ENCODE assay signal across 8 mouse cellular contexts in genomic region chr2:132102505-132103130, GRCm38 (mm10). TPM values are rescaled to one million over a fixed set of nuclear protein-coding genes. Genes with fewer than 3 reads are reported as not detected.
DNase-seq lines count a peak whose midpoint lies in the region; TF ChIP-seq lines count a peak whose summit lies in the region.

No protein-coding gene starts in this region.

- H3K27me3 ChIP-seq in heart, adult 2 months (ENCODE audit: control insufficient read depth, insufficient read depth, low read length), result no peaks in the 10 kb centered on the region
- H3K27me3 ChIP-seq in kidney, adult 2 months (replicated peaks; ENCODE audit: control insufficient read depth, insufficient read depth, low read length), result no peaks in the 10 kb centered on the region

- peaks cover 7% of the 10 kb centered on the region for H3K36me3 ChIP-seq in heart, adult 2 months (ENCODE audit: control insufficient read depth, insufficient read depth, low read length)
- no peaks in the 10 kb centered on the region for H3K36me3 ChIP-seq in kidney, adult 2 months (ENCODE audit: control insufficient read depth, insufficient read depth, low read length)
- H3K36me3 ChIP-seq in macrophage (ENCODE audit: inconsistent target), result peaks cover 4% of the 10 kb centered on the region; the same call in 1 of the 2 replicates

- intact Hi-C loops in heart, adult 2 months (cut with DNase I), result no loop called here
- intact Hi-C loops in heart, postnatal 25 days (cut with DNase I), result no loop called here
- intact Hi-C loops in left cerebral cortex, postnatal 25 days (cut with DNase I), result no loop called here

- TF ChIP-seq POLR2A in heart, adult 2 months (IDR thresholded peaks at IDR 0.05; ENCODE audit: insufficient read depth, low read depth, low read length), result no peak
- TF ChIP-seq POLR2A in kidney, adult 2 months (IDR thresholded peaks at IDR 0.05; ENCODE audit: low read depth, low read length), result no peak

- no peak for TF ChIP-seq EP300 in heart, adult 2 months (IDR thresholded peaks at IDR 0.05; ENCODE audit: insufficient read depth, low read depth, low read length)

- no peak for TF ChIP-seq CTCF in heart, adult 2 months (IDR thresholded peaks at IDR 0.05)
- no peak for TF ChIP-seq CTCF in kidney, adult 2 months (conservative IDR thresholded peaks at IDR 0.05; ENCODE audit: insufficient read depth, insufficient read length, low read depth, low read length)

- no peak overlapping the region for H3K9ac ChIP-seq in heart, adult 2 months (ENCODE audit: low read depth, low read length)

- H3K4me3 ChIP-seq in heart, adult 2 months, result no peak overlapping the region
- H3K4me3 ChIP-seq in kidney, adult 2 months (ENCODE audit: insufficient read depth, low read depth, low read length), result peak overlapping the region; percentile 26; the same call in 1 of the 2 replicates
- peak overlapping the region; percentile 17; the same call in 1 of the 2 replicates for H3K4me3 ChIP-seq in macrophage (ENCODE audit: inconsistent target)

- 62% methylated on average over 10 of the region's 10 CpGs for WGBS in heart, adult 2 months
- 59% methylated on average over 10 of the region's 10 CpGs for WGBS in kidney, adult 2 months
- 4% methylated on average over 10 of the region's 10 CpGs for WGBS in macrophage (ENCODE audit: missing documents)

- 0 out of 2 replicates have a peak, but pooled peaks cover 3% of the 10 kb centered on the region for H3K79me2 ChIP-seq in heart, adult 2 months (replicated peaks; ENCODE audit: control insufficient read depth, insufficient read depth, low read length)
- peaks cover 98% of the 10 kb centered on the region for H3K79me2 ChIP-seq in macrophage (ENCODE audit: inconsistent target)

- H3K4me1 ChIP-seq in heart, adult 2 months (ENCODE audit: control insufficient read depth, insufficient read depth, low read length), result peaks cover 20% of the 10 kb centered on the region
- peaks cover 15% of the 10 kb centered on the region for H3K4me1 ChIP-seq in kidney, adult 2 months (ENCODE audit: control insufficient read depth, insufficient read depth, low read length)

- DNase-seq in heart, adult 2 months, result peak in 1 of 2 experiments; percentile 41
- no peak for DNase-seq in heart, postnatal 25 days (ENCODE audit: low spot score)
- peak; percentile 42 for DNase-seq in ZHBTc4 (ENCODE audit: low read depth, low spot score)
- DNase-seq in kidney, adult 2 months, result peak; percentile 52
- DNase-seq in retina, embryonic 14.5 days (ENCODE audit: low spot score), result no peak
- DNase-seq in cerebellum, postnatal 36 days, result no peak
- DNase-seq in left cerebral cortex, postnatal 25 days (ENCODE audit: low spot score in 2 of 2), result no peak

- H3K27ac ChIP-seq in heart, adult 2 months, result peak overlapping the region; percentile 50
- peak overlapping the region; percentile 35; the same call in 1 of the 2 replicates for H3K27ac ChIP-seq in kidney, adult 2 months (ENCODE audit: insufficient read depth, low read depth, low read length)
- H3K27ac ChIP-seq in macrophage, result peak overlapping the region; percentile 100

RNA-seq across cellular contexts. Expression of gene Slc23a2, which starts 42.3 kb away (rescaled TPM):
- total RNA-seq in heart, adult 2 months (2021), result 10 to 100 TPM; 11.8 to 15.6 TPM
- polyA plus RNA-seq in heart, adult 2 months (2012; rRNA removed), result 11.2 and 19.3 TPM in 2 replicates
- 10 to 100 TPM; 13.5 to 14.5 TPM for total RNA-seq in heart, postnatal 25 days (2021)
- 15.3 and 15.7 TPM in 2 replicates for polyA plus RNA-seq in kidney, adult 2 months (2012; rRNA removed)
- total RNA-seq in macrophage (2018; cell fraction: chromatin; rRNA removed), result 100 to 1,000 TPM; 118 to 357 (median 244) TPM
- total RNA-seq in macrophage (2018; cell fraction: cytosol; rRNA removed), result 100 to 1,000 TPM in 7 of 26 experiments, 10 to 100 TPM in 19; 71.9 to 117 (median 91.5) TPM
- 100 to 1,000 TPM; 142 to 294 (median 219) TPM for total RNA-seq in macrophage (2018; cell fraction: nucleus; rRNA removed)
- polyA plus RNA-seq in macrophage (2018), result 42.4 to 55.7 TPM (median 53.2 TPM) in 3 replicates
- total RNA-seq in left cerebral cortex, postnatal 25 days (2021), result 100 to 1,000 TPM; 134 to 144 TPM

Comparison
In these comparisons a context has a peak if more than half of its experiments do, and no peak if none do; other contexts are left out.
1. DNase-seq: peak in ZHBTc4 (single experiment) and kidney, adult 2 months (single experiment); none in heart, postnatal 25 days (single experiment), retina, embryonic 14.5 days (single experiment), cerebellum, postnatal 36 days (0 of 2) and left cerebral cortex, postnatal 25 days (0 of 2).
2. H3K27ac ChIP-seq: peak in every context shown above with its lines; median percentile 100 in macrophage; 50 in heart, adult 2 months; 35 in kidney, adult 2 months.
3. RNA of gene Slc23a2, which starts 42.3 kb away (total RNA-seq): 134 to 144 TPM in left cerebral cortex, postnatal 25 days; 11.8 to 15.6 TPM in heart, adult 2 months and 13.5 to 14.5 TPM in heart, postnatal 25 days; every median in the first group is over 4 times any median in the second.